Mouse (Mus musculus) adrenal gland, postnatal 4 days (tissue): ENCODE data around the gene Gif. TPM values are rescaled to one million over a fixed set of nuclear protein-coding genes. Genes with fewer than 3 reads are reported as not detected.

Experiments
- DNase-seq, 2 experiments: peaks; one replicate each; pipeline ENCODE4 v3.0.0; 2021 to 2022; ENCODE audit warnings: low spot score in 2 of 2, mixed read lengths in 2 of 2
- total RNA-seq, 2 experiments: library from RNA; stranded (reverse); gene quantifications; 2 replicates each; pipeline ENCODE4 v1.2.3; 2021

The Gif gene
- total RNA-seq, 2 experiments from 2014 or later: not detected

- DNase-seq: no peak
These were observed 46.5 kb downstream of the Gif start for GRCm38 (mm10) chr19:11793741-11794359.

GRCm38 (mm10) chr19:11794447-11794846, 47.1 kb downstream of the Gif start:
- DNase-seq: no peak

- no peak for DNase-seq
These were observed 53.4 kb downstream of the Gif start for GRCm38 (mm10) chr19:11800531-11801315.

- no peak for DNase-seq
These were observed 57.1 kb downstream of the Gif start for GRCm38 (mm10) chr19:11804423-11804822.

GRCm38 (mm10) chr19:11807251-11807650, 59.9 kb downstream of the Gif start:
- DNase-seq: no peak

- no peak for DNase-seq
These were observed 60.5 kb downstream of the Gif start for GRCm38 (mm10) chr19:11807822-11808221.

GRCm38 (mm10) chr19:11808452-11808851, 61.1 kb downstream of the Gif start:
- no peak for DNase-seq

GRCm38 (mm10) chr19:11810003-11810758, 62.8 kb downstream of the Gif start:
- DNase-seq: no peak

GRCm38 (mm10) chr19:11810856-11811255, 63.5 kb downstream of the Gif start:
- no peak for DNase-seq

GRCm38 (mm10) chr19:11811688-11812365, 64.5 kb downstream of the Gif start:
- DNase-seq: no peak

Other genes with a start within 250 kb of the Gif start
- 1 to 10 TPM; 4.4 to 5.5 TPM for gene Ms4a6b, start 231.0 kb upstream of the Gif start, total RNA-seq
- under 1 TPM; 0.39 to 0.68 TPM for gene Ms4a4d, start 210.8 kb upstream of the Gif start, total RNA-seq
- 1 to 10 TPM; 3.7 to 4.4 TPM for gene Ms4a6d, start 142.7 kb upstream of the Gif start, total RNA-seq
- under 1 TPM; 0.20 to 0.98 TPM for gene Ms4a2, start 123.8 kb upstream of the Gif start, total RNA-seq
- 1 to 10 TPM in 1 of 2 experiments, under 1 TPM in 1; 0.53 to 1.2 TPM for gene Ms4a3, start 106.7 kb upstream of the Gif start, total RNA-seq
- not detected for gene Oosp2, start 87.0 kb upstream of the Gif start, total RNA-seq
- under 1 TPM in 1 of 2 experiments, not detected in 1; 0.96 TPM for gene Oosp1, start 56.4 kb upstream of the Gif start, total RNA-seq
- not detected for gene Oosp3, start 50.5 kb upstream of the Gif start, total RNA-seq
- gene Mrpl16, start 22.8 kb downstream of the Gif start, total RNA-seq: 10 to 100 TPM; 48.8 to 53.8 TPM
- gene Stx3, start 71.8 kb downstream of the Gif start, total RNA-seq: 10 to 100 TPM in 1 of 2 experiments, 1 to 10 TPM in 1; 7.9 to 12.2 TPM
- not detected for gene Olfr1417, start 91.7 kb downstream of the Gif start, total RNA-seq
- not detected for gene Olfr1418, start 113.5 kb downstream of the Gif start, total RNA-seq
- gene Olfr1419, start 127.6 kb downstream of the Gif start, total RNA-seq: not detected
- gene Olfr1420, start 139.0 kb downstream of the Gif start, total RNA-seq: not detected
- 10 to 100 TPM; 36.2 to 38.1 TPM for gene Patl1, start 164.8 kb downstream of the Gif start, total RNA-seq
- gene Osbp, start 218.4 kb downstream of the Gif start, total RNA-seq: 10 to 100 TPM; 71.0 to 74.0 TPM